Mouse (Mus musculus) forebrain, embryonic 11.5 days (tissue): Measurements from ENCODE around the gene Sctr. TPM values are rescaled to one million over a fixed set of nuclear protein-coding genes. Genes with fewer than 3 reads are reported as not detected.

Experiments used
- ATAC-seq: fragments of 200-750 bp; cut with Nextera tagmentation; replicated peaks from 2 replicates; pipeline ENCODE4 v1.8.0; 2017; ENCODE audit warnings: moderate TSS enrichment; ENCODE audit not compliant: low FRiP score
- DNase-seq: peaks from one replicate; pipeline ENCODE4 v3.0.0-alpha.2; 2017; ENCODE audit warnings: low spot score
- H3K27ac ChIP-seq: fragments of 300-500 bp; sonication (generic); 2 replicates; pipeline ENCODE4 v1.5.1; 2014; ENCODE audit warnings: low read depth, low read length
- H3K27me3 ChIP-seq: fragments of 300-500 bp; sonication (generic); 2 replicates; pipeline ENCODE4 v1.6.1; 2014; ENCODE audit warnings: mild to moderate bottlenecking, low read length, mixed read lengths; ENCODE audit not compliant: control insufficient read depth, insufficient read depth
- H3K36me3 ChIP-seq: fragments of 300-500 bp; sonication (generic); 2 replicates; pipeline ENCODE4 v1.6.1; 2014; ENCODE audit warnings: mild to moderate bottlenecking, low read length, moderate library complexity, mixed read lengths; ENCODE audit not compliant: control insufficient read depth, insufficient read depth
- H3K4me1 ChIP-seq: fragments of 300-500 bp; sonication (generic); replicated peaks from 2 replicates; pipeline ENCODE4 v1.6.1; 2014; ENCODE audit warnings: low read length, mixed read lengths; ENCODE audit not compliant: control insufficient read depth, insufficient read depth
- H3K4me2 ChIP-seq: fragments of 300-500 bp; sonication (generic); 2 replicates; pipeline ENCODE4 v1.6.1; 2014; ENCODE audit warnings: low read depth, mild to moderate bottlenecking, low read length, moderate library complexity, mixed read lengths; ENCODE audit not compliant: severe bottlenecking
- H3K4me3 ChIP-seq: fragments of 300-500 bp; sonication (generic); 2 replicates; pipeline ENCODE4 v1.5.1; 2014; ENCODE audit warnings: low read depth, low read length
- H3K9ac ChIP-seq: fragments of 300-500 bp; sonication (generic); 2 replicates; pipeline ENCODE4 v1.6.1; 2014; ENCODE audit warnings: low read length
- H3K9me3 ChIP-seq: fragments of 300-500 bp; sonication (generic); 2 replicates; pipeline ENCODE4 v1.6.1; 2016; ENCODE audit warnings: low read length, mixed read lengths; ENCODE audit not compliant: control insufficient read depth
- WGBS: fragments of 180-500 bp; shearing (Covaris S2); extraction: QIAGEN DNeasy Blood & Tissue Kit; methylation state at CpG from one replicate; pipeline ENCODE4 v1.1.7; 2014; 5-methylcytosine and 5-hydroxymethylcytosine counted together
- polyA plus RNA-seq: library from polyadenylated mRNA; unstranded; fragments of >200 nt; fragmentation: Nextera tagmentation; extraction: Ambion mirVana; gene quantifications from 2 replicates; pipeline ENCODE4 v1.2.1, GENCODE M21; 2014

Gene Sctr
- polyA plus RNA-seq, 1 experiment from 2014 or later, result 0.29 TPM

DNA sequence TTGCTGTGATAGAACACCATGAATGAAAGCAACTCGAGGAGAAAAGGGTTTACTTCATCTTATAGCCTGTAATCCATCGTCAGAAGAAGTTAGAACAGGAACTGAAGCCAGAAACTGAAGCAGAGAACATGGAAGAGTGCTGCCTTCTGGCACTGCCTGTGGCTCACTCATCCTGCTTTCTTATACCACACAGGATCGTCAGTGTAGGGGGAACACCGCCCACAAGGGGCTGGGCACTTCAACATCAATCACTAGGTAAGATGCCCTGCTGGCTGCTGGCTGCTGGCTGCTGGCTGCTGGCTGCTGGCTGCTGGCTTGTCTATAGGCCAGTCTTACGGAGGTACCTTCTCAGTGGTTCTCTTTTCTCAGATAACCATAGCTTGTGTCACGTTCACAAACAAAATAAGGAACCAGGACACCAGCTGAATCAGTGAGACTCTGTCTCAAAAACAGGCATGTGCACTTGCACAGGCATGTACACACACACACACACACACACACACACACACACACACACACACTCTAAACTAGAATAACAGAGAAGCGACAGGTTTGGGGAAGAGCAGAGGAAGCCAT, 13.7 kb downstream of the Sctr start:
- Histone ChIP-seq H3K27me3 (no peaks in the 10 kb centered on the region), H3K36me3 (no peaks in the 10 kb centered on the region), H3K9me3 (no peaks in the 10 kb centered on the region), H3K27ac (no peak overlapping the region), H3K4me3 (no peak overlapping the region), H3K9ac (no peak overlapping the region), H3K4me1 (no peaks in the 10 kb centered on the region), H3K4me2 (no peak overlapping the region)
- DNase-seq (no peak), ATAC-seq (no peak)
- 86% methylated on average over 7 of the region's 7 CpGs for WGBS

GRCm38 (mm10) chr1:120021951-120022350, 15.3 kb downstream of the Sctr start:
- Histone ChIP-seq H3K27ac (no peak overlapping the region), H3K4me2 (no peak overlapping the region), H3K4me3 (no peak overlapping the region), H3K27me3 (no peaks in the 10 kb centered on the region), H3K36me3 (no peaks in the 10 kb centered on the region), H3K9ac (no peak overlapping the region), H3K9me3 (no peaks in the 10 kb centered on the region), H3K4me1 (no peaks in the 10 kb centered on the region)
- DNase-seq, result no peak
- 90% methylated on average over 17 of the region's 17 CpGs for WGBS
- ATAC-seq, result no peak

DNA sequence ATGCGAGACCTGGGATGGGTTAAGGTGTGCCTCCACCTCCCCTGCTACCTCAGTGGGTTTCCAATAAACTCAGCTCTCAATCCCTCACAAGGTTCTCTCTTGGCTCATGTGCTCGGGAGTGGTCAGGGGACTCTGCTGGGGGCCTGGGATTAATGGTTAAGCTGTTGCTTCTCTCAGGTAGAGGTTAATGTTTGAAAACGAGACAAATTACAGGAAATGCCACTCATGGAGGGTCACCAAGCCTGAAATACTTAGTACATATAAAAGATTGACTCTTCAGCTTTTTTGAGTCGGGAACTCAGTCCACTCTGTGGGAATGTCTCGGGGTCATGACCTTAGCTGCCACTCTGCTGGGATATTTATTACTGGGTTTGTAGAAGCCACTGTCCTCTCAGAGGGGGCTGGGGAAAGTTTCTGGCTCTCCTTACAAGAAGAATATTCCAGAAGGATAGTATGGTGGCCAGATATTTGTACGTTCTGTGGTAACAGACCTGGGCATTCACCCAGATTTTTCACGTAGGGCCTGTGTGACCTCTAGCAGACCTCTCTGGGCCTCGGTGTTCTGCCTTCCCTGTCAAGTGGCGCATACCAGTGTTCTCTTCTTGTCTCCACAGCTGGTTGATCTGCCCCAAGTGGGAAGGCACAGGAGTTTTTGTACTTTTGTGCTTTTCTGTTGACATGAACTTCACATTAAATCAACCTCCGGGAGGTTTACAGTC, 17.8 kb downstream of the Sctr start:
- ATAC-seq (no peak), DNase-seq (no peak)
- H3K9me3 ChIP-seq, result no peaks in the 10 kb centered on the region
- no peak overlapping the region for H3K4me2 ChIP-seq
- no peaks in the 10 kb centered on the region for H3K4me1 ChIP-seq
- no peak overlapping the region for H3K9ac ChIP-seq
- H3K36me3 ChIP-seq, result no peaks in the 10 kb centered on the region
- H3K27me3 ChIP-seq, result no peaks in the 10 kb centered on the region
- no peak overlapping the region for H3K4me3 ChIP-seq
- WGBS, result 70% methylated on average over 10 of the region's 10 CpGs
- no peak overlapping the region for H3K27ac ChIP-seq

- Histone ChIP-seq H3K4me1 (no peaks in the 10 kb centered on the region), H3K9me3 (no peaks in the 10 kb centered on the region), H3K4me2 (no peak overlapping the region), H3K27me3 (no peaks in the 10 kb centered on the region), H3K36me3 (no peaks in the 10 kb centered on the region), H3K27ac (no peak overlapping the region), H3K4me3 (no peak overlapping the region), H3K9ac (no peak overlapping the region)
- DNase-seq (no peak), ATAC-seq (no peak)
- 47% methylated on average over 2 of the region's 2 CpGs for WGBS
Observed at GRCm38 (mm10) chr1:120025050-120025439, 18.4 kb downstream of the Sctr start.

GRCm38 (mm10) chr1:120027693-120028092, 21.0 kb downstream of the Sctr start:
- ATAC-seq, result no peak
- Histone ChIP-seq H3K36me3 (no peaks in the 10 kb centered on the region), H3K4me2 (no peak overlapping the region), H3K9me3 (no peaks in the 10 kb centered on the region), H3K4me3 (no peak overlapping the region), H3K9ac (no peak overlapping the region), H3K27me3 (no peaks in the 10 kb centered on the region), H3K27ac (no peak overlapping the region), H3K4me1 (no peaks in the 10 kb centered on the region)
- 82% methylated on average over 4 of the region's 4 CpGs for WGBS
- DNase-seq, result no peak

DNA sequence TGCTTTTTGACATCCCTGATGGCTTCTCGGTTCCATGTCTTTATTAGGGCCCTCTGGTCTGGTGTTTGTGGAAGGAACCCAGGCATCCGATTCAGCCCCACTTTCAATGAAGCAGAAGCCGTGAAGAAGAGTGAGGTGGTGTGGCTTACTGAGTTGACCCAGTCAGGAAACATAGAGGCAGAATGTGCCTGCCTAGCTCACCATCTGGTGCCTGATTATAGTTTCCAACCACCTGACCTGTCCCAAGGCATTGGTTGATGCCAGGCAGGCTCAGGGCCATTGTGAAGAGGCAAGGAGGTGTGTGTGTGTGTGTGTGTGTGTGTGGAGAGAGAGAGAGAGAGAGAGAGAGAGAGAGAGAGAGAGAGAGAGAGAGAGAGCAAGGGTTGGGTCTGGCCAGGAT, 23.8 kb downstream of the Sctr start:
- no peaks in the 10 kb centered on the region for H3K27me3 ChIP-seq
- DNase-seq, result no peak
- WGBS, result 83% methylated on average over 3 of the region's 3 CpGs
- H3K4me3 ChIP-seq, result no peak overlapping the region
- H3K27ac ChIP-seq, result no peak overlapping the region
- no peak overlapping the region for H3K4me2 ChIP-seq
- no peak for ATAC-seq
- H3K4me1 ChIP-seq, result no peaks in the 10 kb centered on the region
- no peaks in the 10 kb centered on the region for H3K9me3 ChIP-seq
- H3K9ac ChIP-seq, result no peak overlapping the region
- H3K36me3 ChIP-seq, result no peaks in the 10 kb centered on the region

- no peaks in the 10 kb centered on the region for H3K9me3 ChIP-seq
- no peak overlapping the region for H3K27ac ChIP-seq
- peak; percentile 85 for DNase-seq
- no peaks in the 10 kb centered on the region for H3K27me3 ChIP-seq
- no peak overlapping the region for H3K9ac ChIP-seq
- no peak overlapping the region for H3K4me2 ChIP-seq
- H3K36me3 ChIP-seq, result no peaks in the 10 kb centered on the region
- H3K4me1 ChIP-seq, result no peaks in the 10 kb centered on the region
- H3K4me3 ChIP-seq, result no peak overlapping the region
- ATAC-seq, result peak; percentile 85
- WGBS, result 49% methylated on average over 10 of the region's 10 CpGs
Observed at GRCm38 (mm10) chr1:120032804-120033468, 26.2 kb downstream of the Sctr start.

DNA sequence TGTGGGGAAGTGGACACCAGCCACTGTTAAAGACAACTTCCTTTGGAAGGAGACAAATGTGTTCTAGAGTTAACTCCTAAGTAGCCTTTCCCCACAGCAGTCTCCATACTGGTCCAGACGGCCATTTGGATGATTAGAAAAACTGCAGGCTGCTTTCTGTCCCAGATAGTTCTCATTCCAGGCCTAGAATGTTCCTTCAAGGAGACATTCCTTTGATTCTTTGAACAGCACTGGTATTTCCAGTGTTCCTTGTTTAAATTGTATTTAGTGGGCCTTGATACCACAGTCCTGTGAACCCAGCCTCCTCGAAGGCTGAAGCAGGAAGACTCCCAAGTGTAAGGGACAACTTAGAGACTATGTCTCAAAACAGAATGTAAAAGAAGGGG, 26.8 kb downstream of the Sctr start:
- H3K4me3 ChIP-seq, result no peak overlapping the region
- H3K9me3 ChIP-seq, result no peaks in the 10 kb centered on the region
- 88% methylated on average over 2 of the region's 2 CpGs for WGBS
- no peaks in the 10 kb centered on the region for H3K4me1 ChIP-seq
- ATAC-seq (no peak), DNase-seq (no peak)
- H3K27me3 ChIP-seq, result no peaks in the 10 kb centered on the region
- H3K4me2 ChIP-seq, result no peak overlapping the region
- no peak overlapping the region for H3K27ac ChIP-seq
- H3K36me3 ChIP-seq, result no peaks in the 10 kb centered on the region
- no peak overlapping the region for H3K9ac ChIP-seq
